Mouse (Mus musculus) right cerebral cortex, adult 2 months (tissue): ENCODE measurements around the gene Spata3.
A peak's percentile ranks its signal among the peaks of the same experiment; 100 is the strongest.
"Not testable (repeated sequence)": the region's sequence is repeated elsewhere in the genome, so short reads cannot be mapped to it uniquely, and the experiment has no call there.

Experiments used
- DNase-seq, 2 experiments: peaks; one replicate each; pipeline ENCODE4 v3.0.0; 2021 to 2022; ENCODE audit warnings: low spot score in 2 of 2

Gene Spata3

DNA sequence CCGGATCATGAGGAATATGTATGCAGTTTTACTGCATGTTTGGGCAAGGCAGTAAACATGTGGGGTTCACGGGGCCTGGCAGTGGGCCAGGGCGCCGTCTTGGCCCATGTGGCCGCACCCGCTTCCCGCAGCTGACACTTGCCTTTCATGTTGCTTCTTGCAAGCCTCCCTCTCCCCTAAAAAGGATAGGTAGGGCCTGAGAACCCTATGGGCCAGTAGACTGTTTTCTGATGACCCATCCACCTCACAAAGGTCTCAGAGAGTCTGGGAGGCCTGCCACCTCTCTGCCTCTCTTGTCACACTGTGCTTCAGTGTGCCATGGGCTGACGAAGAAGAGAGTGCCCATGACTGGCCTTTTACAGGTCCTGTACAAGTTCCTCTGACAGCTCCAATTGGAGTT is at the start of gene Spata3:
Spata3 (plus strand) TSS at position 301 of the 400 bp plus-strand sequence.
- no peak for DNase-seq

DNA sequence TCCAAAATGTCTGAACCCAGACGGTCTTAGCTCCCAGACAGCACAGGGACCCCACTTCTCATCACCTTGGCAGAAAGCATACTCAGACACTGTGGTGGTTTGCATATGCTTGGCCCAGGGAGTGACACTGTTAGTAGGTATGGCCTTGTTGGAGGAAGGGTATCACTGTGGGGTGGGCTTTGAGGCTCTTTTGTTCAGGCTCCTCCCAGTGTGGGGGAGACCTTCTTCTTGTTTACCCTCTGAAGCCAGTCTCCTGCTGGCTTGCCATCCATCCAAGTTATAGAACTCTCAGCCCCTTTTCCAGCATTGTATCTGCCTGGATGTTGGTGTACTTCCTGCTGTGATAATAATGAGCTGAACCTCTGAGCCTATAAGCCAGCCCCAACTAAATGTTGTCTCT is 47.5 kb upstream of the Spata3 start:
- DNase-seq, result no peak

DNA sequence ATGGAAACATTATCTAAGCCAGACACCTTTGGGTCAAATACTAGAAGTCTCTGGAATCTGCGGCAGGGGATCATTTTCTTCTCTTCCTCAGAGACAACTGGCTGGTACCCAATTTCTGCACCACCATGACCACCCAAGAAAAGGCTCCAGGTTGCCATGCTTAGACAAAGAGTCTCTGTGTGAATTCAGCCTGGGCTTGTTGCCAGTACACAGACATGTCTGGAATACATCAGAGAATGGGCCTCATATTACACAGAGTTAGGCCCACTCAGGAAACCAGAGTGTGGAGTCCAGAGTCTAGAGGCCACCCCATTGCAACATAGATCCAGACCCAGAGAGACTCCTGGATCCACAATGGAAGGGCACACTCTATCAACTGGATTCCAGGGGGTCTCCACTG is 47.1 kb upstream of the Spata3 start:
- DNase-seq, result no peak

DNA sequence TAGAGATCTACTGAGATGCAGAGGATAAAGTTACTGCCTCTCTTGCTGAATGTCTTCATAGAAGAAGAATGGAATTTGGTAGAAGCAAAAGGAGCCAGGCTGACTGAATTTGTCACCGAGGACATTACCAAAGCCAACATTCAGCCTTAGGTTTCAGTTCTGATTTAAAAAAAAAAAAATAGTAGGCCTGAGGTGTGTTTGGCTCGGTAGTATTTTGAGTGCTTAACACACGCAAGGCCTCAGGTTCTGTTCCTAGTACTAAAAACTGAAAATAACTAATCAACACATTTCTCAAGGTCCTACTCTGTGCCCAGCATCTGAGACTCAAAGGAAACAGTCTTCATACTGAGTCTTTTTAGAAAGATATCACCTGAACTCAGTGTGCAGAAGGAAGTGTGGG is 45.5 kb upstream of the Spata3 start:
- no peak for DNase-seq

DNA sequence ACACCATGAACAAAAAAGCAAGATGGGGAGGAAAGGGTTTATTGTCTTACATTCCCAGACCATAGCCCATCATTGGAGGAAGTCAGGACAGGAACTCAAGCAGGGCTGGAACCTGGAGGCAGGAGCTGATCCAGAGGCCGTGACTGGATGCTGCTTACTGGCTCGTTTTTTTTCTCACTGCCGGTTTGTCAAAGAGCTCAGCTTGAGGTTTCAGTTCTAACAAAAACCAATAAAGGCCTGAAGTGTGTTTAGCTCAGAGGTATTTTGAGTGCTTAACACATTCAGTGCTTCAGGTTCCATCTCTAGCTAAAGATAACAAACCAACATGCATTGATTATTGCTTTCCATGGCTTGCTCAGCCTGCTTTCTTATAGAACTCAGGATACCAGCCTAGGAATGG is 44.3 kb upstream of the Spata3 start:
- no peak for DNase-seq

DNA sequence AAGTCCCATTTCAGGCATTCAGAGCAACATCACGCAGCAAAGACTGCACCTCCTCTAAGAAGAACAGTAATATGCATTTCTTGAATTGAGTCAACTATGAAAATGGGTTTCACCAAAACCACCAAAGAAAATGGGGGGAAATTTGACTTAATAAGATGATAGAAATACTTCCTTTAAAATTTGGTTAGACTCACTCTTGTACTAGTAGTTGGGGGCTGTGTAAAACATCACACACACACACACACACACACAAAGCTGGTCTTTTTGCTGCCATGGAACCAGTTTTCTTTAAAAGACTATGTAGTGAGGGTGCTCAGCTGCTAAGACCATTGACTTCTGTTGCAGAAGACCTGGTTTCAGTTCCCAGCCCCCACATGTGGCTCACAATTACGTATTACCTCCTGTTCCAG is 43.1 kb upstream of the Spata3 start:
- DNase-seq, result no peak

DNA sequence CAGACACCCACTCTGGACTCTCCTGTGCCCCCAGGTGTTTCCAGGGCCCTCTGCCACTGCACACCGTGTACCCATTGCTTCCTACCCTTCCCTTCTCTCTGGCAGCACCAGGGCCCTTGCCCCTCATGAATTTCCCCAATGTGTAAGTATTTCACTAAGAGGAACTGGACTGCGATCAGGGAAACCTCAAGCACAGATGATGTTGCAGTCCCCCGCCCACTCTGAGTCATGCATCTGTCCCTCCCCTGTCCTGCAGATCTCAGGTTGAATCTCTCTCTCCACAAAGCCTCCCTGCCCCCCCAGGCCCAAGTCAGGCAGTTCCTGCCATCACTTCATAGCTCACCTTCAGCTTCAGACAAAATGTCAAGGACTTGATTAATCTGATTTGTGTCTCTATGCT is 38.9 kb upstream of the Spata3 start:
- DNase-seq, result no peak

DNA sequence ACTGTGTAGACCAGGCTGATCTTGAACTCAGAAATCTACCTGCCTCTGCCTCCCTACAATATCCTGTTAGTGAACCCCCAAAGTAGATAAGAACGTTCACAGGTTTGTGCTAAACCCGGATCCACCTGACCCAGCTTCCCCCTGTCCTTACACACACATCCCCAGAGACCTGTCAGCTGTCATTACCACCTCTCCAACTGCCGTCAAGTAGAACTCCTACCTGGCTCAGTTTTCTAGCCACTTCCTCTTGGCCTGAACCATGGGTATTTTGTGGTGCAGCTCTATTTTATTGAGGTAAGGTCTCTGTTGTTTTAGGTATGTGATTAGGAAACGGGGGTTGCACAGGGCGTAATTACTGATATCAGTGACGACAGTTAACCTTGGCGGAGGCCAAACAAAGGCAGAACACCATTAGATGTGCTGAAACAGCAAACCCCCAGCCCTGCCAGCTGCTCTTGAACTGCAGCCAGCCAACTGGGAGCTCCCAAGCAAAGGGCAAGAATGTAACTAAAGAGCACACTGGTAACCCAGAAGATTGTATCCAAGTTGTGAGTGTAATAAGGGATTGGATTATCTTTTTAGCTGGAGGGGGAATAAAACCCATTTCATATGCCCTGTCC is 34.8 kb upstream of the Spata3 start:
- DNase-seq, result no peak

DNA sequence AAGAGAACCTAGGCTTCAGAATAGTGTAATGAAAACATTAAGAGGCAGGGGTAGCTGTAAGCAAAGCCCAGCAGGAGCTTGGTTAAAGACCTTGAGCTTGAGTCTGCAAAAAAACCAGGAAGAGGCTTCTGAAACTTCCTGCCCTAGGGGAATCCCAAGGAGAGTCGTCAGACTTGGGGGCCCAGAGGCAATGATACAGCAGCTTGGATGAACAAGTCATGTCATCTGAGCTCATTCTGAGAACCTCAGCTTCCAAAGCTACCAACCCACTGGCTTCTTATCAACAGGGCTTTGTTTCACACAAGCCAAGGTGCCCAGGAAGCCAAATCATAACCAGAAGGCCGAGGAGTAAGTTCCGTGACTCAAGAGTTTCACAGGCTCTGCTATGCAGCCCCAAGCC is 30.8 kb upstream of the Spata3 start:
- DNase-seq, result no peak

DNA sequence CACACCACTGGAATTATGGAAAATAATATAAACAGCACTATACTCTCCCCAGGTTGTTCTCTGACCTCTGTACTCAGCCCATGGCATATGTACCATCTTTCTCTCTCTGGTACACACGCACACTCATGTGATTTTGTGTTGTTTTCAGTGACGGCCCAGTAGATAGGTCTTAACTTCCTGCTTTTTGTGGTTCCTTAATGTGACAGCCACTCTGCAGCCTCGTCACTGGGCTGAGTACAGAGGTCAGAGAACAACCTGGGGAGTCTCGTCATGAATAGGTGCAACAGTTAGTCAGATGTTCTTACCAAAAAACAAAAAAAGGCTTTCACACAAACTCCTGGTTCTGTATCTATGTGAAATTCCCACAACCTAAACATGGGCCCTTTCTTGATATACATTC is 28.3 kb upstream of the Spata3 start:
- no peak for DNase-seq

DNA sequence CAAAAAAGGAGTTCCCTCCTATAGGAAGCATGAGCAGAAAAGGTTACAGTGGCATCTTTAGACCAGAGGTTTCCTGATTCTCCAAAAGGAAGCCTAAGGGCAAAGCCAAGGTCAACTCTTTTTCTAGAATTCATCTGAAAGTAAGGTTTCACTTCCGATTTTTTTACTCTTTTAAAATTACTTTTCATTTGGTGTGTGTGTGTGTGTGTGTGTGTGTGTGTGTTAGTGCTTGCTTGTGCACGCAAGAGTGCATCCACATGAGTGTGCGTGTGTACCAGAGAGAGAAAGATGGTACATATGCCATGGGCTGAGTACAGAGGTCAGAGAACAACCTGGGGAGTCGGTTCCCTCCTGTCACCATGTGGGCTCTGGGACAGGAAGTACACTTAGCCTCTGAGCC is 27.7 kb upstream of the Spata3 start:
- DNase-seq, result not testable (repeated sequence)

DNA sequence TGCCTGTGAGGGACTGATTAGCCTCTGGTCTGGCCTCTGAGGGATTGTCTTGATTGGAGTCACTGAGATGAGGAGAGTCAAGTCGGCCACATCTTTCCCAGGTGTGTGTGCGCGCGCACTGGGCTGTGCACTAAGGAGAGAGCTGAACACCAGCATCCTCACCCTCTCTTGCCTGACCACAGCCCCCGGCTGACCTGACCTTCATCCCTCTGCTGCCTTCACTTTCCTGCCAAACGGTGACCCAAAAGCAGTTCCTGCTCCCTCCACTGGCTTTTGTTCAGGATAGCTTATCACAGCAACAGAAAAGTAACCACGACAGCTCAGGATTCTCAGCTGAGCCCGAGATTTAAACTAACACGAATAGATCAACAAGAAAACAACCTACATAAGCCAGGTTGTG is 24.4 kb upstream of the Spata3 start:
- no peak for DNase-seq

DNA sequence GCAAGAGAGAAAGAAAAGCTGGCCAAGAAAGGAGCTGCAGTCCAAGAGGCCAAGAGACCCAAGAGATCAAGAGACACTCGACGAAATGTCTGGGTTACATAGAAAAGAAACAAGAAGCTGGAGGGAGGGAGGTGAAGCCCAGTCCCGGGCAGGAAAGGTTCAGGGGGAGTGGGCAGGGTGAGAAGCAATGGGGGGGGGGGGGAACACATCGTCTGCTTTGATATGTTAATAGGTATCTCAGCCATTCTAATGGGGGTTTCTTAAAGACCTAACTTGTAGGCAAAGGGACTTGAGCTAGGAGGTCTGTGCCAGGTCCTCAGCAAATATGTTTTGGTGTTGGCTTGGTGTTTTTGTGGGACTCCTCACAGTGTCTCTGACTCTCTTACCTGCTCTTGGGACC is 23.1 kb upstream of the Spata3 start:
- no peak for DNase-seq

DNA sequence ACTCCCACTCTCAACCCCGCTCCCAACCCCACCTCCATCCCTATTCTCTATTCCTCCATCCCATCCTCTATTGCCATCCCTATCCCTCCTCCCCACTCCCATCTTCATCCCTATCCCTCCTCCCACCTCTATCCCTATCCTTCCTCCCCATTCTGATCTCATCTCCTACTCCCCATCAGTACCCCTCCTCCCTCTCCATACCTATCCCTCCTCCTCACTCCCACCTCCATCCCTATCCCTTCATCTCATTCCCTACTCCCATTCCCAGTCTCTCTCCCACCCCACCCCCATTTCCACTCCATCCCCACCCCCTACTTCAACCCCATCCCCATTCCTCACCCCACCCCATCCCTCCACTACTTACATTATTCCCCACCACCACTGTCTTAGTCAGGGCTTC is 19.4 kb upstream of the Spata3 start:
- DNase-seq, result no peak

DNA sequence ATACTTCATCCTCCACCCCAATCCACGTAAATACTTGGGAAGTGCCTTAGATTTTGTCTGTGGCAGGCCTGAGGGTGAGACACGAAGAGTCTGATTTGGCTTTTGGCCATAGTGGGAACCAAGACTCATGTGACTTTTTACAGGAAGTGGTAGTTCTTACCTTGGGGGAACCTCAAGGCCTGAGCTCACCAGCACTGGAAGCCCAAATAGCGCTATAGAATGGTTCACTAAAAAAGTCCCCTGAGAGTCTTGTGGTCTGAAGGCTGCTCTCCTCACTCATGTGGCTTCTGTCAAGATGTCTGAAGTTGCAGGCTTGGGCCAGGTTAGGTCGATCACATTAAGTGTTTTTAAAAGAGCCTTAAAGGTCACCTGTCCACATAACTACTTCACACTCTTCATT is 18.6 kb upstream of the Spata3 start:
- no peak for DNase-seq

DNA sequence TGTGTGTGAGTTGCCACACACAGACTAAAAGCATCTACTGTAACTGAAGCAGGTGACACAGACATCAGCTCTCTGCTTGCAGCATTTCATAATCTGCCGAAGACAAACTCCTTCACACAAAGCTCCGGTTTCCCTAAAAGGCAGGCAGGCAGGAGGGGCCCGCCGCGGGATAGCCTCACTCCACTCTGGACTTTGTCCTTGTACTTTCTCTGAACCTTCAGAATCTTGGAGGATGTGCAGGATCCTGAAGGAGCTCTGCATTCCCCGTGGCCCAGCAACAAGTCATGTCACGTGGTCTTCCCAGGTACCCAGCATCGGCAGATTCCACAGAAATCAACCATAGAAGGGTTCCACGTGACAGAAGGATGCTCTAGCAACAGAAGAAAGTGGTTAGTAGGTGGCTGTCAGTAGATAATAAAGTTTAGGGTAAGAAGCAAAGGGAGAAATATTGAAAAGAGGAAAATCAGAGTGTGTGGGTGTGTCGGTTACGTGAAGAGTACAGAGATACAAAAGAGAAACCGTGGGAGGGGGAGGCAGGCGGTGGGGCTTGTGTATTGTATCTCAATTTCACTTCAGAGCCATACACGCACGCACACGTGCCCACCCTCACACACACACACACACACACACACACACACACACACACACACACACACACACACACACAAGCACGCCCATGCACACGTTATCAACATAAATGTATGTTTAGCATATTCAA is 16.6 kb upstream of the Spata3 start:
- peak; percentile 43 to 56 for DNase-seq

DNA sequence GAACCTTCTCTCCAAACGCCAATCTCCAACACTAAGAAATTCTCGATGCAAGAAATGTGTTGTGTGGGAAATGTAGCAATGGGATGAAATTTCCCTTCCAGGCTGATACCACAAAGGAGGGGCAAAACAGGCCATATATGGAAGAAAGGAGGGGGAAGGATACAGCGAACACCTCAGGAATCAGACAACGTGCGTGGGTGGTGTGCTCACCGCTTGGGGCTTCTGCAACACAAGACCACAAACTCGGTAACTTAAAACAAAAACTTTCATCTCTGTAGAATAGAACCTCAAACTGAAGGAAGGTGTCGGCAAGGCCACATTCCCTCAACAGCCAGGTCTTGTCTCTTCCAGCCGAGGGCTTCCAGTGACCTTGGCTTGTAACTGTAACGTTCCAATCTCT is 11.1 kb upstream of the Spata3 start:
- DNase-seq, result no peak

DNA sequence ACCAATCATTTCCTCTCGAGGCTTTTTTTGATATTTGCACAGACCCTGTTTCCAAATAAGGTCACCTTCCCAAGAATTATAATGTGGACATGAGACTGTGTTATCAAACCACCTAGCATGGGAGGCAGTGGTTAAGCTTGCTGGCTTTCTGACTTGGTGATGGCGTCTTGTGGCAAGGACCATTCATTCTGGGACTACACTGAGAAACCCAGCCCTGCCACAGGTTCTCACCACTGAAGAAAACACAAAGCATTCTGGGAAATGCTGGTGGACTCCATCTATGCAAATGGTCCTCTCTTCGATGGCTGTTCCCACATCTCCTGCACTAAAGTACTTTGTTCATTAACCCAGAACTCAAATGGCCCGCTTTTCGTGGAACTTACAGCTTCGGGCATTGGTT is 10.6 kb upstream of the Spata3 start:
- DNase-seq, result no peak

DNA sequence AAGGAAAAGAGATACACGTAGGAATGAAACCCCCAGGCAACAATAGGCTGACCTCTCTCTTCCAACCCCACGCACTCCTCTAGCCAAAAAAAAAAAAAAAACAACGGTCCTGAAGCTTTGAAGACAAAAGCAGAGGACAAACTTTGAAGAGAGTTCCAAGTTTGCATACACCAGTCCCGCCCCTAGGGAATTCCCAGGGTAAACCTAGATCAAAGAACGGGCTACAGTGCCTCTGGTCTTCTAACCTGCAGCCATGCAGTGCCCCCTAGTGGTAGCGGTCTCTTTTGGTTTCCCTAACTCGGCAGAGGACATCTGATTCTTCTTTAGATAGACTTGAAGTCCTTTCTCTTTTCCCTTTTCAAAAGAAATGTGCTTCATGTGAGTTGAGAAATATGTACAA is 8.8 kb upstream of the Spata3 start:
- DNase-seq, result peak; percentile 95 to 96

DNA sequence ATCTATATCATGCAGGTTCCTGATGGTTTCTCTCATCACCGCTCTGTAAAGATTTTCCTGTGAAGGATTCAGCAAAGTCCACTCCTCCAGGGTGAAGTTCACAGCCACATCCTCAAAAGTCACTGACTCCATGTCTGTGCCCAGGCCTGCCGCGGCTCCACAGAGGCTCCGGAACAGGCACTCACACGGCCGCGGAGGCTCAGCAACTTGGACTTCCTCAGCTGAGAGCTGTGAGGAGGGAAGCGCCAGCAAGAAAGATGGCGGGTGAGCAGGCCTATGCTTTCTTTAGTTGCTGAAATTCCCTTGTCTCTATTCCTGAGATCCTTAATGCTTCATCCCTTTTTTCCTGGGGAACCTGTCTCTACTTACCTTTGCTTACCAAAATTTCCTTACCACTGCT is 858 bp upstream of the Spata3 start:
- DNase-seq, result not testable (repeated sequence)

DNA sequence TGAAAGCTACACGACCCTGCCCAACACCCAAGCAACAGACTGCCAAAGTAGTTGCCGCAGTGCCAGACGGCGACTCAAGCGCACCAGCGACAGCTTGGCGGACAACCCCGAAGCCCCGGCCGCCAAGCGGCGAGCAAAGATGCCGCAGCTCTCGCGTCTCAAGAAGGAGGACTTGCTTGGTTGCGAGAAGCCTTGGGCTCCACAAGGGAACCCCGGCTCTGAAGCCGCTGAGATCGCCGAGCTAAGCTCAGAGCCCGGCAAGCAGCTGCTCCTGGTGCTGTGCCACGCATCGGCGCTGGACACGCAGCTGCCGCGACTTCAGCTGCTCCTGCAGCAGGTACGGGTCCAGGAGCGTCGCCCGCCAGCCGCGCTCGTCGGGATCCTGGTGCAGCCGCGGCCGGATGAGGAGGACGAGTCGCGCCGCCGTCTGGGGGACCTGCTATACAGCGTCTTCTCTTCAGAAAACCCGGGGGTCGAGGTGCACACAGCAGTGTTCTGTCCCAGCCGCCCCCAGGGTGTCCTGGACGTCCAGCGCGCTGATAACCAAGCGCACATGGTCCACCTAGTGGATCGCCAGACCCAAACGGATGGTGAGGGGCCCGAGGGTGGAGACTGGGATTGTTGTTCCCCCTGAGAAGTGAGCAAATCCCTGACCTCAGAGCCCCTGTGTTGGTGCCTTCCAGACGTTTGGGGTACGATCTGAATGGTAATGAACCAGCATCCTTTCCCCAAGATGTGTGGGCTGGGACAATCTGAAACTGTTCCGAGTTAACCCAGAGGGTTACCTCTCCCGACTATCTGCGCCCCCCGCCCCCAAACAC is 1.8 kb downstream of the Spata3 start:
- peak; percentile 70 to 79 for DNase-seq

DNA sequence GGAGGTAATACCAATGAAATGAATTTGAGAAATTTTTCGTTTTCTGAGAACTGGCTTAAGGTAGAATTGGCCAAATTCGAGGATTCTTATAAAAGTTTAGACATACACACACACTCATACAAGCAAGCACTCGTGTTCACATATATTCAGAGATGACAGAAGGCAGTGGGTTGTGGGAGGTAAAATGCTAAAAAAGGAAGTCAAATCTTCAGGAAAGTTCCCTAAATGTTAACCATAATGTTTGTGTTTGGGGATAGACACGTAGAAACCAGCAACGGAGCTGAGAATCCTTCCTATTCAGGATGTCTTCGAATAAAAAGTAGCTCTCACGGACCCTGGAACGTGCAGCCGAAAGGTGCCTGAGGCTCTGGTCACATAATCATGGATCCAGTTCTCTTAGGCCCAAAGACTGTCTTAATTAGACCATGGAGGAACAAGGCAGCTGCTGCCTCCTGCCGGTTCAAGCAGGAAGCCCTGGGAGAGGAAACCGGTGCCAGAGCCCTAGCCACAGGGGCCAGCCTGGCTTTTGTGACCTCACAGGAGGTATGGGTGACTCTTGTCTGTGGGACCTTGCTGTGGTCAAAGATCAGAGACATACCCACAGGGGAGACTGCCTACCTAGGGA is 4.9 kb downstream of the Spata3 start:
- DNase-seq, result peak; percentile 28 to 57
